Mouse (Mus musculus): ENCODE measurements around the gene Gprc5b. TPM values are rescaled to one million over a fixed set of nuclear protein-coding genes. Genes with fewer than 3 reads are reported as not detected.

Gprc5b gene
- 0.55 TPM in 2 replicates for polyA plus RNA-seq (2012; rRNA removed)

GRCm38 (mm10) chr7:118995007-118995406 is at the start of gene Gprc5b:
TSS of gene Gprc5b (minus strand) at chr7:118995211.

Other genes with a start within 250 kb of the Gprc5b start
- 0.29 and 0.32 TPM in 2 replicates for gene Iqck, start 139.5 kb downstream of the Gprc5b start, polyA plus RNA-seq (2012; rRNA removed)
- gene Knop1, start 139.0 kb downstream of the Gprc5b start, polyA plus RNA-seq (2012; rRNA removed): 10.6 and 12.1 TPM in 2 replicates
- gene Gpr139, start 189.4 kb upstream of the Gprc5b start, polyA plus RNA-seq (2012; rRNA removed): not detected in 2 replicates

Measured in liver, embryonic 14 days (tissue).